Mouse (Mus musculus) embryonic stem cell, embryonic (primary cell): ENCODE measurements around the gene Smim20.

Experiments
- CTCF ChIA-PET, 4 experiments: fragments of 300-600 bp in 2 of 4; fragments of 350-600 bp in 2 of 4; sonication (Branson Sonifier 250); formaldehyde crosslinking; loops; one replicate each; lab custom pipeline; 2022; ENCODE audit warnings: inconsistent platforms in 2 of 4; lab: Charles Lee
- POLR2A ChIA-PET, 4 experiments: fragments of 300-600 bp in 2 of 4; fragments of 350-600 bp in 2 of 4; sonication (Branson Sonifier 250); formaldehyde crosslinking; loops; one replicate each; lab custom pipeline; 2022; ENCODE audit warnings: antibody characterized with exemption in 4 of 4, inconsistent platforms in 1 of 4; lab: Charles Lee

The Smim20 gene

DNA sequence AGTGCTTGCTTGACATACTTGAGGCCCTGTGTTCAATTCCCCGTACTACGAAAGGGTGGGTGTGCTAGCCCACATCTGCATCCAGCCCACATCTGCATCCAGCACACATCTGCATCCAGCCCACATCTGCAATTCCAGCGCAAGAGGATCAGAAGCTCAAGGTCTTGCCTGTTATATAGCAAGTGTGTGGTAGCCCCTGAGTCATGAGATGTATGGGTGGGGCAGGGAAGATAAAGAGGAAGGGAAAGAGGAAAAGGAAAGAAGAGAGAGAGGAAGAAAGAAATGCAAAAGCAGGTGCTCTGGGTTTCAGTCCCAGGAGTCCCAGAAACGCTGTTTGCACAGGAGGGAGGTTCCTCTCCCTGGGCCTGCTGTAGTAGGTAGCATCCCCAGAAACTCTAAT, 15.6 kb downstream of the Smim20 start:
- ChIA-PET POLR2A (interaction anchor here in 1 of 4 experiments (1.3 kb wide), 1 partner anchor 10 kb away, joined by 3 read pairs; no protein-coding TSS in a partner anchor), CTCF (no interaction called here)

DNA sequence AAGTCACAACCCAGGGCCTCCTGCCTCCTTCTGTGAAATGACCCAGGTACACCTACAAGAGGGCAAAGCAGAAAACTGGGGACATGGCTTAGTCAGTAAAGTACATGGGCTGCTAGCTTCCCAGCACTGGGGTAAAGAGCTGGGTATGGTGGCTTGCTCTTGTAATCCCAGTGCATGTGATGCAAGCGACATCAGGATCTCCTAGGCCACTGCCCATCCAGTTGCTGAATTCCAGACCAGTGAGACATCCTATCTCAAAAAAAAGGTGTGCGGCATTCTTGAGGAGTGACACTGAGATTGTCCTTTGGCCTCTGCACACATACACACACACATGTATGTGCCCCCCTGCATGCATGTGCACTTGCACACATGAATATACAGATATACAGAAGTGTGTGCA, 19.5 kb downstream of the Smim20 start:
- CTCF ChIA-PET = no interaction called here

DNA sequence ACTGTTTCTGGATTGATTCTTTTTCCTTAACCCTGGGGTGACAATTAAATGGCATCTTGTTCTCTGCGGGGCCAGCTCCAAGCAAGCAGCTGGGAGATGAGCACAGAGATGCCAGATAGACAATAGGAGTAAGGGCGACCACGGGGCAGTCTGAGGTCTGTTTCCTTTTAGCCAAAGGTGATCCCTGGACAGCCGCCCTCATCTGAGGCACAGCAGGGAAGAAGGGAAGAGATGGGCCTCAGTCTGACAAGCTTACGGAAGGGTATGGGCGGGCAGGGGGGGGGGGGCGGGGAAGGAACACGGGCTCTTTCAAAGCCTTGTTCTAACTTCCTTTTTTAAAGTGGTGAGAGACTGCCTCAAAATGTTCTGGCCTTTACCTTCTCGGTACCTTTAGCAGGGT, 22.6 kb downstream of the Smim20 start:
- ChIA-PET CTCF (interaction anchor here in 1 of 4 experiments (1.0 kb wide), 1 partner anchor 23 kb away, joined by 3 read pairs; the partner anchor contains the start of gene Smim20), POLR2A (interaction anchor here in 2 of 4 experiments (0.5 to 0.6 kb wide), 2 partner anchors 276 to 390 kb away, joined by 3 read pairs; no protein-coding TSS in a partner anchor)

More for the DNA sequence above, 19.5 kb downstream of the Smim20 start:
- POLR2A ChIA-PET = no interaction called here

- CTCF ChIA-PET = interaction anchor here in 1 of 4 experiments (1.0 kb wide), 1 partner anchor 20 kb away, joined by 3 read pairs; no protein-coding TSS in a partner anchor
- POLR2A ChIA-PET = no interaction called here
Observed at GRCm38 (mm10) chr5:53294627-53295026, 27.7 kb downstream of the Smim20 start.

GRCm38 (mm10) chr5:53296961-53297360, 30.1 kb downstream of the Smim20 start:
- POLR2A ChIA-PET = no interaction called here
- CTCF ChIA-PET = no interaction called here

DNA sequence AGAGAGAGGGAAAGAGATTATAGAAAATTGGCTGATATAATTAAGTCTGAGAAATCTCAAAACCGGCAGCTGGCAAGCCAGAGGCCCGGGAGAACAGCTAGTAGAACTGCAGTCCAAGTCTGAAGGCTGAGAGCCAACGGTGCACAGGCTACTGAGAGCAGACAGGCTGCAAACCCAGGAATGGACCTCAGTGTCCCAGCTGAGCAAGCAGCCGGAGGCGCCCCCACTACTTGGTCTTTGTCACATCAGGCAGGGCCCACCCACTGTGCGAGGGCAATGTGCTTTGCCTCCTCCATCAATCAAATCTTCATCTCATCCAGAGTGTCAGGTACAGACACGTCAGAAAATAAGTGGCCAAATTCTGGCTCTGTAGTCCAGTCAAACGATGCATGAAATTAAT, 34.6 kb downstream of the Smim20 start:
- ChIA-PET POLR2A (interaction anchor here in 1 of 4 experiments (1.5 kb wide), 1 partner anchor 17 kb away, joined by 3 read pairs; no protein-coding TSS in a partner anchor), CTCF (no interaction called here)

- ChIA-PET CTCF (no interaction called here), POLR2A (interaction anchor here in 1 of 4 experiments (1.5 kb wide), 1 partner anchor 16 kb away, joined by 3 read pairs; no protein-coding TSS in a partner anchor)
Observed at GRCm38 (mm10) chr5:53302895-53303670, 36.2 kb downstream of the Smim20 start.

DNA sequence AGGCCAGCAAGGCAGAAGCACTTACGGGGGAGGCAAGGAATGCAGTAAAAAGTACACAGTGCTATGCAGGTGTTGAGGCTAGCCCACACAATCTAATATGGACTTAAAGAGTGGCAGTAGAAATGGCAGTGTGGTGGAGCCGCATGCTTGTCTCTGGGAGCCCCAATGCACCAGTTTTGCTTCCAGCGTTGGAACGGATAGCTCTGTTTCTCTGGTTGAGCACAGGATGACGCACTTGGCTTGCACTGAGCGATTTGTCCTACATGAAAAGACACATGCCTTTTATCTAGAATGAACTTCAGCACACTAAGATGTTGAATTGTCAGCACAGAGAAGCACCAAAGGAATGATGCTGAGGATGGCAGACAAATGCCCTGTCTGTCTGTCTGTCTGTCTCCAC, 37.1 kb downstream of the Smim20 start:
- ChIA-PET POLR2A (no interaction called here), CTCF (interaction anchor here in 1 of 4 experiments (0.6 kb wide), 1 partner anchor 14 kb away, joined by 4 read pairs; no protein-coding TSS in a partner anchor)

- POLR2A ChIA-PET = no interaction called here
- CTCF ChIA-PET = no interaction called here
Observed at GRCm38 (mm10) chr5:53304936-53305335, 38.1 kb downstream of the Smim20 start.

GRCm38 (mm10) chr5:53306864-53307263, 40.0 kb downstream of the Smim20 start:
- ChIA-PET POLR2A (interaction anchor here in 1 of 4 experiments (0.6 kb wide), 1 partner anchor 47 kb away, joined by 5 read pairs; no protein-coding TSS in a partner anchor), CTCF (no interaction called here)

GRCm38 (mm10) chr5:53307437-53307836, 40.6 kb downstream of the Smim20 start:
- ChIA-PET CTCF (no interaction called here), POLR2A (interaction anchor here in 1 of 4 experiments (0.6 kb wide), 1 partner anchor 48 kb away, joined by 5 read pairs; no protein-coding TSS in a partner anchor)

DNA sequence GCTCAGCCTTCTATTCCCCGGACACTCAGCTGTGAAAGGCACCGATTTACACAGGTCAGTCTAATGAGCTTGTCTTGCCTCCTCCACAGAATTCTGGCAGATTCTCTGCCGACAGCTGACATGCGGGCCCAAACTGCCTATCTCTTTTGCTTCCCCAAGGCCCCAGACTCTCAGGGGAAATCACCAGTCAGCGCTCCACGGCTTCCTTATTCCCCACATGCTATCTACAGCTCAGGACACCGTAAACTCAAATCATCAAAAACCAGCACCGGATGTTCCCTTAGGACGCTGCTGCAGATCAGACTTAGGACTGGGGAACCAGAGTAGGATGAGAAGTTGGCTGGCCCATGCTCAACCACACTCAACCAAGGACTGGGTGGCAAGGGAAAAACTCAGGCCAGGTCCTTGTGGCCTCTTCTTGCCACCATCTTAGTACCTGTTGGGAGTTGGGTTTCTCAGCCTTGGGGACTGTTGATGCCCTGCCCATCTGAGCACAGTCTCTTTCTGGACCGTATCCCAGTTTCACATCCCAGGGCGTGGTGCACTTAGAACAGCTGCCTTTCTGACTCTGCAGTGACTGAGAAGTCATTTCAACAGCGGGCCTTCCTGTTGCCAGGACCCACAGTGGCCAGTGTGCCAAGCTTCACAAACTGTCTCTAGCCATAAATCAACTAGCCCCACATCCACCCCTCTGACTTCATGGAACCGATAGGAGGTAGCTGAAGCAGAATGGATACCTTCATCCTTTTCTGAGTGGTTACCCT, 47.7 kb downstream of the Smim20 start:
- ChIA-PET CTCF (interaction anchor here in 1 of 4 experiments (0.6 kb wide), 1 partner anchor 95 kb away, joined by 3 read pairs; no protein-coding TSS in a partner anchor), POLR2A (no interaction called here)

- ChIA-PET POLR2A (interaction anchor here in 2 of 4 experiments (0.5 to 0.6 kb wide), 2 partner anchors 62 to 811 kb away, joined by 3 to 4 read pairs; no protein-coding TSS in a partner anchor), CTCF (interaction anchor here in 3 of 4 experiments (0.6 to 1.0 kb wide), 7 partner anchors 8 to 395 kb away, joined by 3 to 9 read pairs (median 4); no protein-coding TSS in a partner anchor)
Observed at GRCm38 (mm10) chr5:53315829-53316228, 48.9 kb downstream of the Smim20 start.

GRCm38 (mm10) chr5:53317396-53317795, 50.5 kb downstream of the Smim20 start:
- ChIA-PET POLR2A (interaction anchor here in 1 of 4 experiments (0.6 kb wide), 1 partner anchor 47 kb away, joined by 7 read pairs; no protein-coding TSS in a partner anchor), CTCF (interaction anchor here in 1 of 4 experiments (0.6 kb wide), 1 partner anchor 9 kb away, joined by 3 read pairs; no protein-coding TSS in a partner anchor)

GRCm38 (mm10) chr5:53317885-53318466, 51.1 kb downstream of the Smim20 start:
- POLR2A ChIA-PET = interaction anchor here in 2 of 4 experiments (0.6 kb wide), 2 partner anchors 47 to 195 kb away, joined by 3 to 7 read pairs; no protein-coding TSS in a partner anchor

GRCm38 (mm10) chr5:53320331-53320730, 53.4 kb downstream of the Smim20 start:
- ChIA-PET CTCF (interaction anchor here in 1 of 4 experiments (0.6 kb wide), 1 partner anchor 205 kb away, joined by 5 read pairs; no protein-coding TSS in a partner anchor), POLR2A (interaction anchor here in 1 of 4 experiments (0.6 to 1.5 kb wide), 2 partner anchors 26 to 497 kb away, joined by 3 to 4 read pairs; no protein-coding TSS in a partner anchor)

More at GRCm38 (mm10) chr5:53317885-53318466, 51.1 kb downstream of the Smim20 start:
- CTCF ChIA-PET = interaction anchor here in 3 of 4 experiments (0.6 to 0.9 kb wide), 4 partner anchors 8 to 276 kb away, joined by 3 to 4 read pairs (median 3); no protein-coding TSS in a partner anchor

DNA sequence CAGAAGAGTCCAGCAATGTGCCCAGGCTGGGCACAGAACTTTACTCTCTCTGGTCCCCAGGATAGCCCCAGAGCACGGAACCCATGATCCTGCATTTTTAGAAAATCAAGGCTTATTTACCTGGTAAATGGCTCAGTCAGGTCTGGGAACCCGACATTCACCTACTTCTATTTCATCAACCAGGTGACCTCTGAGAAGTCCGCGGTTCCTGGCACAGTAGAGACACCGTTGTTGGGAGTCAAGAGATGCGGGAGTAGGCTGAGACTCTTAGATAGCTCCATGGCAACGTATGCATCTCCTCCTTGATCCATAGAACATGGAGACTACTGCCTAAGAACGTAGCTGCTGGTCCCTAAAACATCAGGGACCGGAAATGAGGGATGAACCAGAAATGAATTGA, 55.0 kb downstream of the Smim20 start:
- ChIA-PET POLR2A (no interaction called here), CTCF (interaction anchor here in 1 of 4 experiments (0.6 kb wide), 1 partner anchor 543 kb away, joined by 3 read pairs; no protein-coding TSS in a partner anchor)

GRCm38 (mm10) chr5:53322471-53322870, 55.6 kb downstream of the Smim20 start:
- CTCF ChIA-PET = interaction anchor here in 2 of 4 experiments (0.9 to 1.4 kb wide), 3 partner anchors 316 to 467 kb away, joined by 3 to 4 read pairs (median 3); no protein-coding TSS in a partner anchor
- POLR2A ChIA-PET = interaction anchor here in 1 of 4 experiments (1.6 kb wide), 1 partner anchor 12 kb away, joined by 4 read pairs; no protein-coding TSS in a partner anchor
